In the genomic region with DNA sequence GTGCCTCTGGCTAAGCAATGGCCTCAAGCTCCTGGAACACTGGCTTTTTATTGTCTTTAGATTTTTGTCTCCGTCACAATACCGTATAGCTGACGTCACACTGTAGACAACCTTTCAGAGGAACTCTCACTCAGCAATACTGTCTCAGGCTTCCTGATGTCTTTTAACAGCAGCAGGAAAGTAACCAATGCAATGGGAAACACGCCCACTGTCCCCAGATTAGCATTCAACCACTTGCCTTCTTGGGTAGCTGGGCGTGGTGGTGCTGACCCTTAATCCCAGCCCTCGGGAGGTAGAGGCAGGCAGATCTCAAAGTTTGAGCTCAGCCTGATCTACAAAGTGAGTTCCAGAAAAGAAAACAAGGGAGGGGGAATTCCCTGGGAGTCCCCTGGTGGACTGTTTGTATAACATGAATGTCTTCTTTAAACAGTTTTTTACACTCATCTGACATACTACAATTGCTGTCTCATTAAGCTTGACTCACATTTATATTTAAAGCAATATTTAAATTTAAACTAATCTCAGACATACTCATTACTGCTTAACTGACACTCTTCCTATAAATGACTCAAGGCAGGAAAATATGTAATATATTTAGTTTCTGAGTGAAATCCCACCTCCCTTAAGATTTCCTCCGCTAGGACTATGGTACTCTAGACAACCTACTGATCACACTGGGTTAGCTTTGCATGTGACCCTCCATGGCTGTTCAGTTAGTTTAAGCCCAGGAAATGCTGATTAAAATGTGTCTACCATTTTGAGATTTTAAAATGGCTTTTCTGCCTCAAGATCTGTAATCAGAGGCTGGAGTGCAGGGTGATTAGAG, we compare ENCODE assay signal across 11 mouse cellular contexts. TPM values are rescaled to one million over a fixed set of nuclear protein-coding genes. Genes with fewer than 3 reads are reported as not detected.
DNase-seq lines count a peak whose midpoint lies in the region; ATAC-seq lines count a peak whose summit lies in the region.
"Had no signal": no experiment of that assay in that cellular context is flagged by ENCODE, and none has a peak within 500 bp of the region (broad histone marks: within the 10 kb centered on the region; RNA-seq: fewer than 3 reads in every experiment).

No protein-coding gene starts in this region.

- H3K4me2 ChIP-seq in lung, embryonic 15.5 days, result no peak overlapping the region
- 0 out of 2 replicates have a peak overlapping the region, but pooled peaks have one; percentile 19 for H3K4me2 ChIP-seq in forebrain, embryonic 13.5 days
- no peak overlapping the region for H3K4me2 ChIP-seq in liver, embryonic 11.5 days
- no peak overlapping the region for H3K4me2 ChIP-seq in stomach, embryonic 16.5 days (ENCODE audit: low read depth, low read length)

- whole genome bisulfite sequencing in lung, embryonic 15.5 days, result 41% methylated on average over 7 of the region's 7 CpGs
- 39% methylated on average over 7 of the region's 7 CpGs for WGBS in forebrain, embryonic 13.5 days
- WGBS in liver, embryonic 11.5 days, result 49% methylated on average over 7 of the region's 7 CpGs
- 41% methylated on average over 7 of the region's 7 CpGs for WGBS in stomach, embryonic 16.5 days

- no peak overlapping the region for H3K4me3 ChIP-seq in lung, embryonic 15.5 days
- H3K4me3 ChIP-seq in forebrain, embryonic 13.5 days, result no peak overlapping the region
- H3K4me3 ChIP-seq in liver, embryonic 11.5 days (ENCODE audit: low read depth, low read length), result no peak overlapping the region
- H3K4me3 ChIP-seq in stomach, embryonic 16.5 days (replicated peaks; ENCODE audit: low read length), result no peak overlapping the region

- H3K27ac ChIP-seq in lung, embryonic 15.5 days, result peak overlapping the region; percentile 47
- peak overlapping the region; percentile 59; the same call in 1 of the 2 replicates for H3K27ac ChIP-seq in forebrain, embryonic 13.5 days
- 0 out of 2 replicates have a peak overlapping the region, but pooled peaks have one; percentile 28 for H3K27ac ChIP-seq in liver, embryonic 11.5 days (ENCODE audit: low read depth, low read length)
- peak overlapping the region; percentile 53 for H3K27ac ChIP-seq in stomach, embryonic 16.5 days (ENCODE audit: low read length)

- H3K4me1 ChIP-seq in lung, embryonic 15.5 days, result peaks cover 25% of the 10 kb centered on the region
- H3K4me1 ChIP-seq in forebrain, embryonic 13.5 days, result peaks cover 21% of the 10 kb centered on the region
- H3K4me1 ChIP-seq in liver, embryonic 11.5 days (replicated peaks; ENCODE audit: control insufficient read depth, insufficient read depth, low read length), result peaks cover 7% of the 10 kb centered on the region
- peaks cover 21% of the 10 kb centered on the region for H3K4me1 ChIP-seq in stomach, embryonic 16.5 days (ENCODE audit: control insufficient read depth, insufficient read depth, low read length)

- H3K36me3 ChIP-seq in lung, embryonic 15.5 days, result peaks cover 32% of the 10 kb centered on the region
- H3K36me3 ChIP-seq in forebrain, embryonic 13.5 days (ENCODE audit: poor library complexity, severe bottlenecking), result peaks cover 44% of the 10 kb centered on the region
- peaks cover 4% of the 10 kb centered on the region; the same call in 1 of the 2 replicates for H3K36me3 ChIP-seq in liver, embryonic 11.5 days (ENCODE audit: control insufficient read depth, insufficient read depth, low read length)
- peaks cover 14% of the 10 kb centered on the region for H3K36me3 ChIP-seq in stomach, embryonic 16.5 days (ENCODE audit: control insufficient read depth, insufficient read depth, low read length)

- no peak for DNase-seq in lung, postnatal 10 days
- DNase-seq in liver, embryonic 11.5 days (ENCODE audit: low spot score), result no peak
- DNase-seq in cerebellum, adult 9-10 months, result no peak
- DNase-seq in layer of hippocampus, adult 11-12 months (ENCODE audit: low spot score), result no peak
- DNase-seq in urinary bladder, postnatal 10 days (ENCODE audit: low spot score), result no peak
- DNase-seq: gastrocnemius, postnatal 10 days; right cerebral cortex, postnatal 25 days had no signal

- no peaks in the 10 kb centered on the region for H3K9me3 ChIP-seq in lung, embryonic 15.5 days
- no peaks in the 10 kb centered on the region for H3K9me3 ChIP-seq in forebrain, embryonic 13.5 days (replicated peaks)
- no peaks in the 10 kb centered on the region for H3K9me3 ChIP-seq in liver, embryonic 11.5 days (ENCODE audit: control insufficient read depth, low read length)
- H3K9me3 ChIP-seq in stomach, embryonic 16.5 days (replicated peaks; ENCODE audit: control insufficient read depth, low read length), result no peaks in the 10 kb centered on the region

- H3K9ac ChIP-seq in lung, embryonic 15.5 days, result no peak overlapping the region
- no peak overlapping the region for H3K9ac ChIP-seq in forebrain, embryonic 13.5 days
- no peak overlapping the region for H3K9ac ChIP-seq in liver, embryonic 11.5 days (ENCODE audit: low read depth, low read length)
- no peak overlapping the region for H3K9ac ChIP-seq in stomach, embryonic 16.5 days (ENCODE audit: low read length)

- ATAC-seq in lung, embryonic 15.5 days (ENCODE audit: borderline replicate concordance, extremely low read depth, low FRiP score, low TSS enrichment), result no peak
- peak; percentile 33; the same call in 1 of the 2 replicates for ATAC-seq in forebrain, embryonic 13.5 days
- no peak for ATAC-seq in liver, embryonic 11.5 days (replicated peaks; ENCODE audit: low FRiP score)
- no peak; the same call in 1 of the 2 replicates for ATAC-seq in stomach, embryonic 16.5 days (ENCODE audit: insufficient read depth, low FRiP score)
- ATAC-seq: Patski had no signal

- H3K27me3 ChIP-seq in lung, embryonic 15.5 days, result no peaks in the 10 kb centered on the region
- H3K27me3 ChIP-seq in forebrain, embryonic 13.5 days, result no peaks in the 10 kb centered on the region
- no peaks in the 10 kb centered on the region for H3K27me3 ChIP-seq in liver, embryonic 11.5 days (replicated peaks; ENCODE audit: control insufficient read depth, insufficient read depth, low read length)
- no peaks in the 10 kb centered on the region for H3K27me3 ChIP-seq in stomach, embryonic 16.5 days (ENCODE audit: control insufficient read depth, insufficient read depth, low read length)
- H3K27me3 ChIP-seq: Patski had no signal

RNA-seq across cellular contexts. Expression of a gene that starts 24.6 kb away (rescaled TPM):
- 193 and 203 TPM in 2 replicates for polyA plus RNA-seq in lung, embryonic 15.5 days (2015; fragmentation: Nextera tagmentation; extraction: Ambion mirVana)
- polyA plus RNA-seq in forebrain, embryonic 13.5 days (2015; fragmentation: Nextera tagmentation; extraction: Ambion mirVana), result 127 and 131 TPM in 2 replicates
- 85.7 and 89.5 TPM in 2 replicates for polyA plus RNA-seq in liver, embryonic 11.5 days (2014; fragmentation: Nextera tagmentation; extraction: Ambion mirVana)
- 140 and 149 TPM in 2 replicates for polyA plus RNA-seq in stomach, embryonic 16.5 days (2015; fragmentation: Nextera tagmentation; extraction: Ambion mirVana)
